Mouse (Mus musculus) MEL (cell line): ENCODE data around the gene Psmc3ip. TPM values are rescaled to one million over a fixed set of nuclear protein-coding genes. Genes with fewer than 3 reads are reported as not detected.
A peak's percentile ranks its signal among the peaks of the same experiment; 100 is the strongest.

Experiments
- DNase-seq: peaks from one replicate; pipeline ENCODE4 v3.0.0; 2011; ENCODE audit warnings: low read depth, low spot score
- H3K27ac ChIP-seq: 2 replicates; pipeline ENCODE4 v1.5.1; 2012; ENCODE audit warnings: low read depth, mild to moderate bottlenecking, control low read depth, low read length, moderate library complexity; ENCODE audit not compliant: control insufficient read depth
- H3K27me3 ChIP-seq, 2 experiments: fragments of 150-350 bp in 1 of 2; sonication (generic) in 1 of 2; 2 replicates each; pipeline ENCODE4 v1.6.1; 2012; ENCODE audit warnings: low read length in 2 of 2, mild to moderate bottlenecking in 2 of 2, improper control_type of control experiment in 1 of 2, moderate library complexity in 1 of 2; ENCODE audit not compliant: insufficient read depth in 2 of 2, control insufficient read depth in 1 of 2
- H3K36me3 ChIP-seq, 2 experiments: 2 replicates each; pipeline ENCODE4 v1.6.1; 2012 to 2014; ENCODE audit warnings: low read length in 2 of 2, improper control_type of control experiment in 1 of 2, inconsistent platforms in 1 of 2, mild to moderate bottlenecking in 1 of 2; ENCODE audit not compliant: insufficient read depth in 2 of 2, control insufficient read depth in 1 of 2
- H3K4me1 ChIP-seq, 2 experiments: fragments of 150-350 bp in 1 of 2; sonication (generic) in 1 of 2; 2 replicates each; pipeline ENCODE4 v1.6.1; 2012; ENCODE audit warnings: low read length in 2 of 2, improper control_type of control experiment in 1 of 2, mild to moderate bottlenecking in 1 of 2; ENCODE audit not compliant: insufficient read depth in 2 of 2, control insufficient read depth in 1 of 2
- H3K4me3 ChIP-seq, 2 experiments: fragments of 150-350 bp in 1 of 2; sonication (generic) in 1 of 2; 2 replicates each; pipeline ENCODE4 v1.5.1; 2012; ENCODE audit warnings: low read depth in 2 of 2, low read length in 2 of 2, mild to moderate bottlenecking in 2 of 2, moderate library complexity in 2 of 2, control low read depth in 1 of 2, improper control_type of control experiment in 1 of 2; ENCODE audit not compliant: control insufficient read depth in 1 of 2, insufficient read depth in 1 of 2
- H3K79me2 ChIP-seq: 2 replicates; pipeline ENCODE4 v1.6.1; 2012; ENCODE audit warnings: mild to moderate bottlenecking, low read length, moderate library complexity; ENCODE audit not compliant: control insufficient read depth, poor library complexity, insufficient read depth
- H3K9ac ChIP-seq: 2 replicates; pipeline ENCODE4 v1.6.1; 2012; ENCODE audit warnings: low read depth, mild to moderate bottlenecking, control low read depth, low read length, moderate library complexity; ENCODE audit not compliant: control insufficient read depth, poor library complexity, severe bottlenecking
- H3K9me3 ChIP-seq: fragments of 150-350 bp; sonication (generic); replicated peaks from 2 replicates; pipeline ENCODE4 v1.6.1; 2012; ENCODE audit warnings: mild to moderate bottlenecking, low read length, improper control_type of control experiment, moderate library complexity; ENCODE audit not compliant: insufficient read depth
- CTCF ChIP-seq, 3 experiments: IDR thresholded peaks in 2 of 3; conservative IDR thresholded peaks in 1 of 3; 2 replicates each; pipeline ENCODE4 v1.5.1; 2011 to 2012; ENCODE audit warnings: low read length in 3 of 3, low read depth in 2 of 3, mild to moderate bottlenecking in 2 of 3, improper control_type of control experiment in 1 of 3, inconsistent platforms in 1 of 3, mixed read lengths in 1 of 3, moderate library complexity in 1 of 3; ENCODE audit not compliant: control insufficient read depth in 1 of 3, insufficient read depth in 1 of 3, poor library complexity in 1 of 3, severe bottlenecking in 1 of 3
- EP300 ChIP-seq, 2 experiments: IDR thresholded peaks; 2 replicates each; pipeline ENCODE4 v1.6.1; 2011; ENCODE audit warnings: improper control_type of control experiment in 2 of 2, low read length in 2 of 2, low read depth in 1 of 2, mild to moderate bottlenecking in 1 of 2
- ETS1 ChIP-seq: IDR thresholded peaks from 2 replicates; pipeline ENCODE4 v1.6.1; 2012; ENCODE audit warnings: low read depth, mild to moderate bottlenecking, inconsistent platforms, low read length, improper control_type of control experiment, moderate library complexity
- GATA1 ChIP-seq: IDR thresholded peaks from 2 replicates; pipeline ENCODE4 v1.6.1; 2011; ENCODE audit warnings: low read depth, low read length, improper control_type of control experiment
- HCFC1 ChIP-seq: IDR thresholded peaks from 2 replicates; pipeline ENCODE4 v1.6.1; 2012; ENCODE audit warnings: low read depth, mild to moderate bottlenecking, inconsistent platforms, low read length, improper control_type of control experiment, moderate library complexity
- MAFK ChIP-seq: IDR thresholded peaks from 2 replicates; pipeline ENCODE4 v1.6.1; 2011; ENCODE audit warnings: low read depth, mild to moderate bottlenecking, low read length, improper control_type of control experiment, borderline replicate concordance
- MEF2A ChIP-seq: IDR thresholded peaks from 2 replicates; pipeline ENCODE4 v1.6.1; 2014; ENCODE audit warnings: low read depth, mild to moderate bottlenecking, inconsistent platforms, low read length, improper control_type of control experiment; ENCODE audit not compliant: poor library complexity, insufficient replicate concordance, severe bottlenecking; ENCODE audit errors: extremely low read depth
- MYB ChIP-seq: IDR thresholded peaks from 2 replicates; pipeline ENCODE4 v1.6.1; 2011; ENCODE audit warnings: mild to moderate bottlenecking, low read depth, low read length, improper control_type of control experiment
- NRF1 ChIP-seq: IDR thresholded peaks from 2 replicates; pipeline ENCODE4 v1.6.1; 2014; ENCODE audit warnings: low read depth, mild to moderate bottlenecking, inconsistent platforms, low read length, improper control_type of control experiment, moderate library complexity; ENCODE audit not compliant: poor library complexity, insufficient read depth, severe bottlenecking
- POLR2A ChIP-seq, 2 experiments: IDR thresholded peaks; 2 replicates each; pipeline ENCODE4 v1.6.1; 2011 to 2012; ENCODE audit warnings: low read length in 2 of 2, mild to moderate bottlenecking in 2 of 2, control low read depth in 1 of 2, improper control_type of control experiment in 1 of 2, low read depth in 1 of 2, moderate library complexity in 1 of 2; ENCODE audit not compliant: control insufficient read depth in 1 of 2, insufficient read depth in 1 of 2, poor library complexity in 1 of 2
- POLR2AphosphoS2 ChIP-seq: IDR thresholded peaks from 2 replicates; pipeline ENCODE4 v1.6.1; 2011; ENCODE audit warnings: low read length, improper control_type of control experiment
- RAD21 ChIP-seq: IDR thresholded peaks from 2 replicates; pipeline ENCODE4 v1.6.1; 2011; ENCODE audit warnings: mild to moderate bottlenecking, low read depth, low read length, improper control_type of control experiment
- RCOR1 ChIP-seq: IDR thresholded peaks from 2 replicates; pipeline ENCODE4 v1.6.1; 2012; ENCODE audit warnings: low read depth, mild to moderate bottlenecking, inconsistent platforms, low read length, improper control_type of control experiment
- SIN3A ChIP-seq: IDR thresholded peaks from 2 replicates; pipeline ENCODE4 v1.6.1; 2012; ENCODE audit warnings: low read length, improper control_type of control experiment, inconsistent platforms
- SMC3 ChIP-seq: IDR thresholded peaks from 2 replicates; pipeline ENCODE4 v1.6.1; 2011; ENCODE audit warnings: low read depth, low read length, improper control_type of control experiment
- TAL1 ChIP-seq: IDR thresholded peaks from 2 replicates; pipeline ENCODE4 v1.6.1; 2012; ENCODE audit warnings: mild to moderate bottlenecking, inconsistent platforms, low read length, moderate library complexity, mixed read lengths
- TCF12 ChIP-seq: IDR thresholded peaks from 2 replicates; pipeline ENCODE4 v1.6.1; 2014; ENCODE audit warnings: low read depth, mild to moderate bottlenecking, inconsistent platforms, low read length, improper control_type of control experiment, moderate library complexity
- USF1 ChIP-seq: IDR thresholded peaks from 2 replicates; pipeline ENCODE4 v1.6.1; 2014; ENCODE audit warnings: low read depth, mild to moderate bottlenecking, inconsistent platforms, low read length, improper control_type of control experiment, moderate library complexity
- USF2 ChIP-seq, 2 experiments: IDR thresholded peaks; 2 replicates each; pipeline ENCODE4 v1.6.1; 2011 to 2012; ENCODE audit warnings: improper control_type of control experiment in 2 of 2, low read length in 2 of 2, borderline replicate concordance in 1 of 2, inconsistent platforms in 1 of 2, low read depth in 1 of 2, mild to moderate bottlenecking in 1 of 2; ENCODE audit not compliant: insufficient read depth in 1 of 2
- ZC3H11A ChIP-seq: IDR thresholded peaks from 2 replicates; pipeline ENCODE4 v1.6.1; 2012; ENCODE audit warnings: low read depth, mild to moderate bottlenecking, inconsistent platforms, low read length, improper control_type of control experiment
- ZNF384 ChIP-seq: IDR thresholded peaks from 2 replicates; pipeline ENCODE4 v1.6.1; 2012; ENCODE audit warnings: low read depth, mild to moderate bottlenecking, inconsistent platforms, low read length, improper control_type of control experiment
- polyA plus RNA-seq, 2 experiments: library from polyadenylated mRNA; stranded (reverse) in 1 of 2; unstranded in 1 of 2; fragments of >175 nt in 1 of 2; fragments of >200 nt in 1 of 2; gene quantifications; 2 replicates each; pipeline versions ENCODE4 v1.2.1 to v1.2.4; 2012; ENCODE audit warnings: low replicate concordance in 2 of 2, low read depth in 1 of 2; ENCODE audit not compliant: insufficient read length in 2 of 2, insufficient read depth in 1 of 2, missing spikeins in 1 of 2
- total RNA-seq: library from RNA; depleted of rRNA; stranded (reverse); fragments of 300-350 nt; gene quantifications from 2 replicates; pipeline ENCODE4 v1.2.3, GENCODE M21; 2012

Psmc3ip gene
- total and polyA plus RNA-seq, 3 experiments, result 8.2 to 14.5 TPM; not detected in 1

GRCm38 (mm10) chr11:101133037-101133436, 37.8 kb upstream of the Psmc3ip start:
- Histone ChIP-seq H3K27me3 (no peaks in the 10 kb centered on the region), H3K36me3 (peaks cover 0 to 7% of the 10 kb centered on the region in 2 experiments; a peak in 1 of 4 replicates), H3K79me2 (no peaks in the 10 kb centered on the region)

GRCm38 (mm10) chr11:101131701-101132100, 36.5 kb upstream of the Psmc3ip start:
- Histone ChIP-seq H3K9me3 (no peaks in the 10 kb centered on the region), H3K79me2 (no peaks in the 10 kb centered on the region), H3K4me3 (no peak overlapping the region), H3K36me3 (peaks cover under 1 to 7% of the 10 kb centered on the region in 2 experiments; a peak in 2 of 4 replicates), H3K27ac (no peak overlapping the region), H3K27me3 (no peaks in the 10 kb centered on the region), H3K4me1 (peaks cover 3 to 13% of the 10 kb centered on the region in 2 experiments; a peak in 3 of 4 replicates), H3K9ac (no peak overlapping the region)
- no peak for TF ChIP-seq TCF12
- no peak for TF ChIP-seq USF2 (IDR thresholded peaks at IDR 0.05; ENCODE audit: borderline replicate concordance in 1 of 2, insufficient read depth in 1 of 2, low read depth in 1 of 2, low read length in 2 of 2)
- peak; percentile 51 to 66 (median 65) for TF ChIP-seq CTCF (IDR thresholded peaks at IDR 0.05 in 2 of 3, conservative IDR thresholded peaks at IDR 0.05 in 1 of 3; ENCODE audit: control insufficient read depth in 1 of 3, insufficient read depth in 1 of 3, low read depth in 2 of 3, low read length in 3 of 3, poor library complexity in 1 of 3, severe bottlenecking in 1 of 3)
- peak; percentile 8; the same call in 1 of the 2 replicates for TF ChIP-seq ZC3H11A
- TF ChIP-seq RAD21, result peak; percentile 54
- peak; percentile 60 for TF ChIP-seq SMC3
- no peak for TF ChIP-seq POLR2A (IDR thresholded peaks at IDR 0.05; ENCODE audit: control insufficient read depth in 1 of 2, insufficient read depth in 1 of 2, low read depth in 1 of 2, low read length in 2 of 2, poor library complexity in 1 of 2)
- DNase-seq, result peak; percentile 81

More at GRCm38 (mm10) chr11:101133037-101133436, 37.8 kb upstream of the Psmc3ip start:
- no peak for DNase-seq
- Histone ChIP-seq H3K9me3 (no peaks in the 10 kb centered on the region), H3K4me3 (no peak overlapping the region), H3K27ac (no peak overlapping the region), H3K9ac (no peak overlapping the region), H3K4me1 (peaks cover 3 to 13% of the 10 kb centered on the region in 2 experiments; a peak in 3 of 4 replicates)
- TF ChIP-seq EP300 (IDR thresholded peaks at IDR 0.05; ENCODE audit: low read depth in 1 of 2, low read length in 2 of 2) (0 out of 4 replicates have a peak, but pooled peaks of 1 of the 2 experiments have one; percentile 17), ZNF384 (no peak), GATA1 (0 out of 2 replicates have a peak, but pooled peaks have one; percentile 40), SIN3A (no peak)

DNA sequence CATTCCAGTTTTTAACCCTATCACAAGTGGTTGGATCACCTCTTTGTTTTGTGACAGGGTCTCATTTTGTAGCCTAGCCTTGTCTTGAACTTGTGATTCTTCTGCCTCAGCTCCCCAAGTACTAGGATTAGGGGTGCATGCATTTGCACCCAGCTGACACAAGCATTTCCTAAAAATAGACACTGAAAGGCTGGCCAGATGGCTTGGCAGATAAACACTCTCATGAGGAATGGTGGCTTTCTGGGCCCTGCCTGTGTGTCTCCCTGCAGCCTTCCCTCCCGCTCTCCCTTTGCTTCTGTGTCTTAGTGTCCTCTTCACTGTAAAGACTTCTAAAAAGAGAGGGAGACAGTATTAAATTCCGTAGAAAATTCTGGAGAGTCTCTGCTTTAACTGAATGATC, 36.0 kb upstream of the Psmc3ip start:
- H3K27ac ChIP-seq, result no peak overlapping the region
- no peaks in the 10 kb centered on the region for H3K79me2 ChIP-seq
- H3K4me3 ChIP-seq, result no peak overlapping the region
- TF ChIP-seq TAL1 (peak; percentile 78), ZC3H11A (no peak), TCF12 (peak; percentile 56), RCOR1 (no peak), CTCF (IDR thresholded peaks at IDR 0.05 in 2 of 3, conservative IDR thresholded peaks at IDR 0.05 in 1 of 3; ENCODE audit: control insufficient read depth in 1 of 3, insufficient read depth in 1 of 3, low read depth in 2 of 3, low read length in 3 of 3, poor library complexity in 1 of 3, severe bottlenecking in 1 of 3) (no peak), MYB (no peak), USF1 (no peak), MAFK (peak; percentile 30; the same call in 1 of the 2 replicates), MEF2A (peak; percentile 93), EP300 (IDR thresholded peaks at IDR 0.05; ENCODE audit: low read depth in 1 of 2, low read length in 2 of 2) (0 out of 4 replicates have a peak, but pooled peaks of 1 of the 2 experiments have one; percentile 13), SIN3A (0 out of 2 replicates have a peak, but pooled peaks have one; percentile 17), POLR2AphosphoS2 (no peak), GATA1 (peak; percentile 60), HCFC1 (no peak), NRF1 (no peak), ETS1 (peak; percentile 82)
- DNase-seq, result peak; percentile 62
- no peaks in the 10 kb centered on the region for H3K27me3 ChIP-seq
- no peaks in the 10 kb centered on the region for H3K9me3 ChIP-seq
- H3K4me1 ChIP-seq, result peaks cover 3 to 13% of the 10 kb centered on the region in 2 experiments; a peak in 3 of 4 replicates
- no peak overlapping the region for H3K9ac ChIP-seq
- H3K36me3 ChIP-seq, result peaks cover 3 to 7% of the 10 kb centered on the region in 2 experiments; a peak in 3 of 4 replicates
